ENCODE assay signal across 10 mouse cellular contexts in the genomic region with DNA sequence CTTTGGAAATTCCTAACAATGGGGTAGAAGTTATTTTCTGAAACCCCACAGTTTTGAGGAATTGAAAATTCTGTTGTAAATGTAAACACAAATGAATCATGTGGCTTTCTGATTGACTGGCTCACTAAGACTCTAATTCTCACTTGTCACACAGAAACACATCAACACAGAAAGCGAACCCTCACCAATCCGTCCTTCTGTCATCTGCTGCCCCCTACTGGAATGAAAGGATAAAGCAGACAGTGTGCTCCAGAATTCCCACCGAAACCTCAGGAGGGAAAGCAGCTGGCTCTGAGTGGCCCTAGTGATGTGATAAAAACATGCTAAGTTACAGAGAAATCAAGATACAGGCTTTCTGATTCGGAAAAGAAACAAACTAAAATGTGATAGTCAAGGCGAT. TPM values are rescaled to one million over a fixed set of nuclear protein-coding genes. Genes with fewer than 3 reads are reported as not detected.
DNase-seq lines count a peak whose midpoint lies in the region; ATAC-seq and TF ChIP-seq lines count a peak whose summit lies in the region.
"Had no signal": no experiment of that assay in that cellular context is flagged by ENCODE, and none has a peak within 500 bp of the region (broad histone marks: within the 10 kb centered on the region; RNA-seq: fewer than 3 reads in every experiment).

No protein-coding gene starts in this region.

- H3K27ac ChIP-seq in spleen, adult 2 months (ENCODE audit: insufficient read depth, low read length) = no peak overlapping the region
- no peak overlapping the region for H3K27ac ChIP-seq in embryonic fibroblast, embryonic 13.5 days (ENCODE audit: insufficient read depth, low read length)
- H3K27ac ChIP-seq in hindbrain, embryonic 13.5 days = no peak overlapping the region
- H3K27ac ChIP-seq: embryonic facial prominence, embryonic 15.5 days; liver, embryonic 15.5 days had no signal

- no peak for TF ChIP-seq POLR2A in spleen, adult 2 months (IDR thresholded peaks at IDR 0.05; ENCODE audit: low read depth, low read length)
- no peak for TF ChIP-seq POLR2A in embryonic fibroblast, embryonic 13.5 days (IDR thresholded peaks at IDR 0.05; ENCODE audit: low read depth, low read length)

- ATAC-seq in hindbrain, embryonic 13.5 days (ENCODE audit: low FRiP score) = peak; percentile 69; the same call in 1 of the 2 replicates
- ATAC-seq in monocyte, adult 5-6 weeks (replicated peaks; ENCODE audit: insufficient number of reproducible peaks, low FRiP score, low TSS enrichment, poor library complexity, severe bottlenecking) = 0 out of 2 replicates have a peak, but pooled peaks have one; percentile 68

- H3K36me3 ChIP-seq in spleen, adult 2 months (ENCODE audit: control insufficient read depth, insufficient read depth, low read length) = no peaks in the 10 kb centered on the region
- no peaks in the 10 kb centered on the region for H3K36me3 ChIP-seq in hindbrain, embryonic 13.5 days
- H3K36me3 ChIP-seq: embryonic facial prominence, embryonic 15.5 days; liver, embryonic 15.5 days had no signal

- no peaks in the 10 kb centered on the region for H3K9me3 ChIP-seq in hindbrain, embryonic 13.5 days
- H3K9me3 ChIP-seq: embryonic facial prominence, embryonic 15.5 days; liver, embryonic 15.5 days had no signal

- no peak overlapping the region for H3K4me3 ChIP-seq in spleen, adult 2 months (ENCODE audit: extremely low read depth, insufficient read depth, insufficient read length)
- H3K4me3 ChIP-seq in embryonic fibroblast, embryonic 13.5 days (ENCODE audit: insufficient read depth, low read length) = no peak overlapping the region
- H3K4me3 ChIP-seq in hindbrain, embryonic 13.5 days = no peak overlapping the region
- H3K4me3 ChIP-seq: embryonic facial prominence, embryonic 15.5 days; liver, embryonic 15.5 days had no signal

- no peak overlapping the region for H3K9ac ChIP-seq in hindbrain, embryonic 13.5 days
- H3K9ac ChIP-seq: embryonic facial prominence, embryonic 15.5 days; liver, embryonic 15.5 days had no signal

- H3K27me3 ChIP-seq in spleen, adult 2 months (ENCODE audit: control insufficient read depth, insufficient read depth, low read length) = no peaks in the 10 kb centered on the region
- no peaks in the 10 kb centered on the region for H3K27me3 ChIP-seq in hindbrain, embryonic 13.5 days
- H3K27me3 ChIP-seq: embryonic facial prominence, embryonic 15.5 days; liver, embryonic 15.5 days had no signal

- peak; percentile 61; the same call in 1 of the 2 replicates for TF ChIP-seq CTCF in spleen, adult 2 months (IDR thresholded peaks at IDR 0.05; ENCODE audit: extremely low read depth, insufficient read depth, insufficient read length, insufficient replicate concordance)
- 0 out of 2 replicates have a peak, but pooled peaks have one; percentile 30 for TF ChIP-seq CTCF in embryonic fibroblast, embryonic 13.5 days (IDR thresholded peaks at IDR 0.05; ENCODE audit: borderline replicate concordance, insufficient read depth, low read length)

- intact Hi-C loops in left cerebral cortex, postnatal 25 days (cut with DNase I) = loop anchor here (2.0 kb wide), 1 partner anchor 258 kb away; no protein-coding TSS in a partner anchor

- no peak overlapping the region for H3K4me2 ChIP-seq in hindbrain, embryonic 13.5 days
- H3K4me2 ChIP-seq: embryonic facial prominence, embryonic 15.5 days; liver, embryonic 15.5 days had no signal

- no peaks in the 10 kb centered on the region for H3K4me1 ChIP-seq in spleen, adult 2 months (ENCODE audit: control insufficient read depth, insufficient read depth, insufficient read length)
- H3K4me1 ChIP-seq in embryonic fibroblast, embryonic 13.5 days (ENCODE audit: control insufficient read depth, insufficient read depth, low read length) = no peaks in the 10 kb centered on the region
- H3K4me1 ChIP-seq in hindbrain, embryonic 13.5 days (replicated peaks) = no peaks in the 10 kb centered on the region
- H3K4me1 ChIP-seq: embryonic facial prominence, embryonic 15.5 days; liver, embryonic 15.5 days had no signal

- 25% methylated on average over 5 of the region's 5 CpGs for WGBS in spleen, adult 2 months
- WGBS in hindbrain, embryonic 13.5 days = 8% methylated on average over 5 of the region's 5 CpGs

- DNase-seq in spleen, adult 2 months (ENCODE audit: low read depth in 1 of 2, low spot score in 2 of 2) = no peak
- no peak for DNase-seq in spleen, postnatal 4 days (ENCODE audit: low spot score in 2 of 2)
- peak; percentile 38 for DNase-seq in adrenal gland, postnatal 25 days
- peak; percentile 61 to 77 for DNase-seq in left cerebral cortex, postnatal 25 days (ENCODE audit: low spot score in 2 of 2)
- peak; percentile 22 for DNase-seq in thymus, postnatal 25 days

RNA-seq across cellular contexts. Expression of gene Uqcrfs1, which starts 14.4 kb away (rescaled TPM):
- polyA plus RNA-seq in spleen, adult 2 months (2012; rRNA removed) = 61.8 and 77.1 TPM in 2 replicates
- 284 and 287 TPM in 2 replicates for total RNA-seq in adrenal gland, postnatal 25 days (2021)
- polyA plus RNA-seq in embryonic fibroblast, embryonic 13.5 days (2011; ENCODE audit: insufficient read length, low read depth, missing spikeins) = 78.2 and 82.3 TPM in 2 replicates
- 275 and 283 TPM in 2 replicates for polyA plus RNA-seq in hindbrain, embryonic 13.5 days (2015; fragmentation: Nextera tagmentation; extraction: Ambion mirVana)
- total RNA-seq in left cerebral cortex, postnatal 25 days (2021) = 100 to 1,000 TPM; 150 to 154 TPM
- total RNA-seq in monocyte, adult 5-6 weeks (2017) = 88.3 to 112 TPM (median 102 TPM) in 3 replicates

Comparison
In these comparisons a context has a peak if more than half of its experiments do, and no peak if none do; other contexts are left out.
1. DNase-seq: peak in adrenal gland, postnatal 25 days (single experiment), left cerebral cortex, postnatal 25 days (2 of 2) and thymus, postnatal 25 days (single experiment); none in spleen, adult 2 months (0 of 2) and spleen, postnatal 4 days (0 of 2).